Mouse (Mus musculus) heart, embryonic 13.5 days (tissue): Measurements from ENCODE around the gene Asap2. TPM values are rescaled to one million over a fixed set of nuclear protein-coding genes. Genes with fewer than 3 reads are reported as not detected.

Experiments
- ATAC-seq: fragments of 200-750 bp; cut with Nextera tagmentation; 2 replicates; pipeline ENCODE4 v1.8.0; 2017; ENCODE audit warnings: moderate TSS enrichment; ENCODE audit not compliant: insufficient number of reproducible peaks, low FRiP score, low TSS enrichment; ENCODE audit errors: extremely low read depth
- H3K27ac ChIP-seq: fragments of 300-500 bp; sonication (generic); replicated peaks from 2 replicates; pipeline ENCODE4 v1.5.1; 2015; ENCODE audit warnings: moderate library complexity, mild to moderate bottlenecking, inconsistent platforms
- H3K27me3 ChIP-seq: fragments of 300-500 bp; sonication (generic); replicated peaks from 2 replicates; pipeline ENCODE4 v1.6.1; 2015; ENCODE audit warnings: mild to moderate bottlenecking, inconsistent platforms
- H3K36me3 ChIP-seq: fragments of 300-500 bp; sonication (generic); 2 replicates; pipeline ENCODE4 v1.6.1; 2015; ENCODE audit warnings: mild to moderate bottlenecking, inconsistent platforms
- H3K4me1 ChIP-seq: fragments of 300-500 bp; sonication (generic); 2 replicates; pipeline ENCODE4 v1.6.1; 2015; ENCODE audit warnings: inconsistent platforms
- H3K4me2 ChIP-seq: fragments of 300-500 bp; sonication (generic); 2 replicates; pipeline ENCODE4 v1.6.1; 2015; ENCODE audit warnings: inconsistent platforms, mild to moderate bottlenecking, moderate library complexity
- H3K4me3 ChIP-seq: fragments of 300-500 bp; sonication (generic); 2 replicates; pipeline ENCODE4 v1.5.1; 2015; ENCODE audit warnings: moderate library complexity, mild to moderate bottlenecking, inconsistent platforms
- H3K9ac ChIP-seq: fragments of 300-500 bp; sonication (generic); 2 replicates; pipeline ENCODE4 v1.6.1; 2015; ENCODE audit warnings: inconsistent platforms, mild to moderate bottlenecking, moderate library complexity
- H3K9me3 ChIP-seq: fragments of 300-500 bp; sonication (generic); 2 replicates; pipeline ENCODE4 v1.6.1; 2016; ENCODE audit warnings: inconsistent platforms
- WGBS: fragments of 180-500 bp; shearing (Covaris S2); methylation state at CpG from one replicate; pipeline ENCODE4 v1.1.7; 2015; ENCODE audit warnings: mixed read lengths; 5-methylcytosine and 5-hydroxymethylcytosine counted together
- polyA plus RNA-seq: library from polyadenylated mRNA; unstranded; fragments of >200 nt; fragmentation: Nextera tagmentation; extraction: Ambion mirVana; gene quantifications from 2 replicates; pipeline ENCODE4 v1.2.1, GENCODE M21; 2015

The Asap2 gene
- polyA plus RNA-seq, 1 experiment from 2014 or later = 6.2 TPM

DNA sequence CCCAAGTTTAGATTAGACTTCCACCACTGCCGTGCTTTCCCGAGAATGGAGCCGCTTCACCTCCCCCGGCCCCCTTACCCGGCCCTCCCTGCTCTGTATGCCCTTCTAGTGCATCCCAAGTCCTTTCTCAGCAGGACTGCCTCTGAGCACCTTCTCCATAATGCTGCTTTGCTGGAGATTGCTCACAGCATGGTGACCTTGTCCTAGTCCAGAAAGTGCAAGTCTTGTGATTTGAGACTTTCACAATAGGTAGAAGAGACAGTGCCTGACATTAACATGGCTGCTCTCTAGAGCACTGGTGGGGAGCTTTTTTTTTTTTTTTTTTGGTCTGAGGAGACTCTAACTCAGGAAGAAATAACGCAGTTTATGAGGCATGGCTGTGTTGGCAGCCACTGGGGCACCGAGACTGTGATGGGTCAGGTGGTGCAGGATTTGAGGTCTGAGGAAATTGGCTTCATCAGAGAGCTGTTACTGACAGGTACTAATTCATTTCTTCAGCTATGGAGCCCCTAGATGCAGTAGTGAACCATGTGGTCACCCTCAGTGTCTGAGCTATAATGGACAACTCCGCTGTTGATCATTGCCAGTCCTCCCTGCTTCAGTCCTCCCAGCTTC is 224.4 kb downstream of the Asap2 start:
- Histone ChIP-seq H3K9me3 (no peaks in the 10 kb centered on the region), H3K27me3 (no peaks in the 10 kb centered on the region), H3K27ac (no peak overlapping the region), H3K4me1 (0 out of 2 replicates have a peak, but pooled peaks cover 3% of the 10 kb centered on the region), H3K4me3 (no peak overlapping the region), H3K4me2 (no peak overlapping the region), H3K36me3 (peaks cover 68% of the 10 kb centered on the region), H3K9ac (no peak overlapping the region)
- ATAC-seq = no peak
- 75% methylated on average over 8 of the region's 8 CpGs for WGBS

DNA sequence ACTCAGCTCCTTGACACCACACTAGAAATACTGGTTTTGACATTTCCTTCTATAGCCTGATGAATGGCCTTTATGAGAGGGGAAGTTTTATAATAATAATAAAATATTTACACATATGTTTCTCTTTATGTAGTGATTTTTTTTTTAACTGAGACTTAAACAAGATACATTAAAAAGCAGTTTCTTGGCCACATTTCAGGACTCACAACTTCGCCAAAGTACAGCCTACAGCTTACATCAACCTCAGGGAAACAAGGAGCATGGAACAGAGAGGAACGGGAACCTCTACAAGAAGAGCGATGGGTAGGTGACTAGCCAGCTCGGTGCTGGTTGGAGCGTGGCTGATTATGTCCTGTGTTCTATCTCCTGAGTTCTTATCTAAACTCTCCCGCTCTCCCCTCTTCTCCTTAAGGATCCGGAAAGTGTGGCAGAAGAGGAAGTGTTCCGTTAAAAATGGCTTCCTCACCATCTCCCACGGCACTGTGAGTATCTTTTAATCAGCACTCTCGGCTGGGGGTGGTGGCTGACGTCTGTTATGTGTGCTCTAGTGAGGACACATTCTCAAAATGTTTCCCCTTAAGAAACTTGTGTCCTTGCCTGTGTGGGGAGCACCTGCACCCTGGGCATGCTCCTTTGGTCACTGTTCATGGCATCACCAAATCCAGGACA is 227.7 kb downstream of the Asap2 start:
- Histone ChIP-seq H3K4me1 (0 out of 2 replicates have a peak, but pooled peaks cover 3% of the 10 kb centered on the region), H3K9me3 (no peaks in the 10 kb centered on the region), H3K9ac (no peak overlapping the region), H3K4me3 (no peak overlapping the region), H3K36me3 (peaks cover 81% of the 10 kb centered on the region), H3K27ac (no peak overlapping the region), H3K27me3 (no peaks in the 10 kb centered on the region), H3K4me2 (no peak overlapping the region)
- no peak for ATAC-seq
- WGBS = 33% methylated on average over 11 of the region's 11 CpGs

DNA sequence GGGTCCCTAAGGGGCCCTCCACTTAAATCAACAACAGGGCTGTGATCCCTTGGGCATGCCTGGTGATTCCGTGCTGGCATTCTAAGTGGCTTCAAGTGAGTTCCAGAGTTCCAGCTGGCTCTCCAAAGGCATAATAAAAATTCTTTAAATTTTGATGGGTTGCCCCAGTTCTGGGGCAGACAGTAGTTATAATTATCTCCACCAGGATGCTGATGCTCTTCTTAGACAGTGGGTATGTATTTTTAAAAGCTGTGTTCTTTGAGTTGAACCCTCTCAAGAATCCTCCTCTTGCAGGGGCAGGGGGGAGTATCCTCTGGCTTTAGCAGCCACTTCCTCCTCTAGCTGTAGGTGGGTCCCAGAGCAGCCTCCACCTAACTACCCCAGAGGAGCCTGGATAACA is 230.3 kb downstream of the Asap2 start:
- peaks cover 6% of the 10 kb centered on the region; the same call in 1 of the 2 replicates for H3K4me1 ChIP-seq
- no peak overlapping the region for H3K27ac ChIP-seq
- 54% methylated on average over 1 of the region's 1 CpGs for WGBS
- no peaks in the 10 kb centered on the region for H3K9me3 ChIP-seq
- no peak overlapping the region for H3K9ac ChIP-seq
- no peak for ATAC-seq
- no peak overlapping the region for H3K4me2 ChIP-seq
- H3K4me3 ChIP-seq = no peak overlapping the region
- H3K27me3 ChIP-seq = no peaks in the 10 kb centered on the region
- H3K36me3 ChIP-seq = peaks cover 73% of the 10 kb centered on the region

GRCm38 (mm10) chr12:21223923-21224322 is 233.7 kb downstream of the Asap2 start:
- no peak for ATAC-seq
- H3K4me3 ChIP-seq = no peak overlapping the region
- 72% methylated on average over 4 of the region's 4 CpGs for WGBS
- no peaks in the 10 kb centered on the region for H3K27me3 ChIP-seq
- H3K4me1 ChIP-seq = peaks cover 28% of the 10 kb centered on the region
- H3K9ac ChIP-seq = no peak overlapping the region
- H3K27ac ChIP-seq = no peak overlapping the region
- no peaks in the 10 kb centered on the region for H3K9me3 ChIP-seq
- H3K36me3 ChIP-seq = peaks cover 44% of the 10 kb centered on the region
- H3K4me2 ChIP-seq = no peak overlapping the region

GRCm38 (mm10) chr12:21225358-21225757 is 235.1 kb downstream of the Asap2 start:
- Histone ChIP-seq H3K4me3 (no peak overlapping the region), H3K9ac (no peak overlapping the region), H3K4me2 (no peak overlapping the region), H3K36me3 (peaks cover 51% of the 10 kb centered on the region), H3K4me1 (peaks cover 28% of the 10 kb centered on the region), H3K9me3 (no peaks in the 10 kb centered on the region), H3K27ac (no peak overlapping the region), H3K27me3 (no peaks in the 10 kb centered on the region)
- no peak for ATAC-seq
- 77% methylated on average over 8 of the region's 8 CpGs for WGBS

GRCm38 (mm10) chr12:21226316-21226715 is 236.1 kb downstream of the Asap2 start:
- WGBS = 79% methylated on average over 9 of the region's 9 CpGs
- no peak overlapping the region for H3K4me2 ChIP-seq

GRCm38 (mm10) chr12:21227076-21227980 is 237.1 kb downstream of the Asap2 start:
- peaks cover 28% of the 10 kb centered on the region for H3K4me1 ChIP-seq
- no peak overlapping the region for H3K4me3 ChIP-seq
- no peaks in the 10 kb centered on the region for H3K9me3 ChIP-seq
- 20% methylated on average over 6 of the region's 6 CpGs for WGBS
- peak overlapping the region; percentile 4; the same call in 1 of the 2 replicates for H3K4me2 ChIP-seq
- peak; percentile 38; the same call in 1 of the 2 replicates for ATAC-seq
- peak overlapping the region; percentile 79 for H3K27ac ChIP-seq
- H3K9ac ChIP-seq = peak overlapping the region; percentile 24; the same call in 1 of the 2 replicates
- peaks cover 53% of the 10 kb centered on the region for H3K36me3 ChIP-seq
- H3K27me3 ChIP-seq = no peaks in the 10 kb centered on the region

More at GRCm38 (mm10) chr12:21226316-21226715, 236.1 kb downstream of the Asap2 start:
- H3K27me3 ChIP-seq = no peaks in the 10 kb centered on the region
- no peak overlapping the region for H3K4me3 ChIP-seq
- H3K27ac ChIP-seq = peak overlapping the region; percentile 79
- peaks cover 28% of the 10 kb centered on the region for H3K4me1 ChIP-seq
- peak overlapping the region; percentile 24 for H3K9ac ChIP-seq
- H3K36me3 ChIP-seq = peaks cover 51% of the 10 kb centered on the region
- ATAC-seq = no peak
- no peaks in the 10 kb centered on the region for H3K9me3 ChIP-seq

DNA sequence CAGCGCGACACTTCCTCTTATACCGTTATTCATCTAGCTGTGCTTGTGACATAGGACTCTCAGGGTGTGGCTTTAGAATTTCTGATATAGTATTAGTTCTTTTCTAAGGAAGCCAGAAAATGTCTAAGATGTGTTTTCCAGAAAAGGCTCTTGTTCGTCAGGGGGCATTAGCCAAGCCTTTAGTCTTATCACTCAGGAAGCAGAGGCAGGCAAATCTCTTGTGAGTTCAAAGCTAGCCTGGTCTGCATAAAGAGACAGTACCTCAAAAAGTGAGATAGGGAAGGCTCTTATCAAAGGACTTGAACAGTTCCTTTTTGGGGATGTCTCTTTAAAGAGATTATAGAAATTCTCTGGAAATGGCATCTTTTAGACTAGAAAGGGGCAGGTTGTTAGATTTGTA is 238.4 kb downstream of the Asap2 start:
- Histone ChIP-seq H3K9me3 (no peaks in the 10 kb centered on the region), H3K4me1 (peaks cover 28% of the 10 kb centered on the region), H3K9ac (no peak overlapping the region), H3K36me3 (peaks cover 58% of the 10 kb centered on the region), H3K4me2 (no peak overlapping the region), H3K27ac (no peak overlapping the region), H3K27me3 (no peaks in the 10 kb centered on the region), H3K4me3 (no peak overlapping the region)
- no peak for ATAC-seq
- WGBS = 83% methylated on average over 4 of the region's 4 CpGs

DNA sequence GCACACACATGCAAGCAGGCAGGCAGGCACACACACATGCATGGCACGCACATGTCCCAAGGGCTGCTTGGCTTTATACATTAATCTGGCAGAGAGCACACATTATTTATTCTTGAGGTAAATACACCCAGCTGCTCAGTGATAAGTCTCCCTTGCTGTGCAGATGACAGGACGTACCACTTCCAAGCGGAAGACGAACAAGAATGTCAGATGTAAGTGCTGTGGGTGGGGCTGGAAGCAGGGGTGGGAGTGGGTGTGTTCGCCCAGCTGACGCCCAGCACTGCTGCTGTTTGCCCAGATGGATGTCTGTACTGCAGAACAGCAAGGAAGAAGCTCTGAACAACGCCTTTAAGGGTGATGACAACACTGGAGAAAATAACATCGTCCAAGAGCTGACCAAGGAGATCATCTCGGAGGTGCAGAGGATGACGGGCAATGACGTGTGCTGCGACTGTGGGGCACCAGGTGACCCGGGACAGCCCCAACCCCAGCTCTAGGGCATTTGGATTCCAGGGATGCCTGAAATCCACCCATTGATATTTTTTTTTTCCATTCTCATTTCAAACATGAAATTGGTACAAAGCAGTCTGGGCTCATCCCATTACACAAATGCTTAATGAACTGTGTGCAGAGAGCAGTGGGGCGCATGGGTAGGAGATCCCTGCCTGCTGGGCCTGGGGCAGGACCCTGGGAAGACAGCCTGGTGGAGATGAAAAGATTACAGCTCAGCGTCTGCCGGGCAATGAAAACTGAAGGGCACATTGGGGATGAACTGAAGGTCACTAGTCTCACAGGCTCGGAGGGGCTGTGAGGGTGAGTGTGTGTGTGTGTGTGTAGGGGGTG is 239.0 kb downstream of the Asap2 start:
- H3K27me3 ChIP-seq = no peaks in the 10 kb centered on the region
- peaks cover 28% of the 10 kb centered on the region for H3K4me1 ChIP-seq
- no peak overlapping the region for H3K27ac ChIP-seq
- no peak overlapping the region for H3K9ac ChIP-seq
- peaks cover 55% of the 10 kb centered on the region for H3K36me3 ChIP-seq
- no peak overlapping the region for H3K4me2 ChIP-seq
- H3K9me3 ChIP-seq = no peaks in the 10 kb centered on the region
- ATAC-seq = no peak
- no peak overlapping the region for H3K4me3 ChIP-seq
- WGBS = 62% methylated on average over 17 of the region's 17 CpGs

DNA sequence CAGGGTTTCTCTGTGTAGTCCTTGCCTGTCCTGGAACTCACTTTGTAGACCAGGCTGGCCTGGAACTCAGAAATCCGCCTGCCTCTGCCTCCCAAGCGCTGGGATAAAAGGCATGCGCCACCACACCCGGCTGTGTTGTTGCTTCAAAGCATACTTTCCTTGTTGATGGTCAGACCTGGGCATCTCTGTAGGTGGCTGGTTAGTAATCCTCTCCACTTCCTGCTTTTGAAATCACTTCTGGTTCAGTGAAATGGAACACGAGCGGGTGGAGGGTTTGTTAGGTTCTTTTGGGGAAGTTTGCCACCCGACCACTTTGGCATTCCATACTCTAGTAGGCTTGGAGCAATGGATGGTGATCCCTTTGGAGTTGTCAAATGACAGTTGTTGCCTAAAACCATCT is 243.5 kb downstream of the Asap2 start:
- Histone ChIP-seq H3K27me3 (no peaks in the 10 kb centered on the region), H3K4me2 (no peak overlapping the region), H3K4me3 (no peak overlapping the region), H3K4me1 (peaks cover 4% of the 10 kb centered on the region; the same call in 1 of the 2 replicates), H3K9ac (no peak overlapping the region), H3K36me3 (peaks cover 82% of the 10 kb centered on the region), H3K9me3 (no peaks in the 10 kb centered on the region), H3K27ac (no peak overlapping the region)
- no peak for ATAC-seq
- WGBS = 84% methylated on average over 7 of the region's 7 CpGs
